ENCODE assay signal across 19 mouse cellular contexts in genomic region chr7:122466722-122467121, GRCm38 (mm10).
DNase-seq lines count a peak whose midpoint lies in the region; ATAC-seq lines count a peak whose summit lies in the region.
"Had no signal": no experiment of that assay in that cellular context is flagged by ENCODE, and none has a peak within 500 bp of the region (broad histone marks: within the 10 kb centered on the region; RNA-seq: fewer than 3 reads in every experiment).

No protein-coding gene starts in this region.

- DNase-seq in forebrain, embryonic 14.5 days (ENCODE audit: low spot score): no peak
- DNase-seq in hindbrain, embryonic 10.5 days (ENCODE audit: low spot score): no peak
- no peak for DNase-seq in limb, embryonic 10.5 days (ENCODE audit: low spot score)
- DNase-seq: cerebellum, adult 9-10 months; gastrocnemius, adult 2 months; gastrocnemius, postnatal 14 days; heart, adult 11 months; kidney, adult 11 months had no signal

- no peak overlapping the region for H3K4me2 ChIP-seq in forebrain, embryonic 14.5 days (ENCODE audit: low read length)
- no peak overlapping the region for H3K4me2 ChIP-seq in forebrain, embryonic 15.5 days (replicated peaks)
- no peak overlapping the region for H3K4me2 ChIP-seq in hindbrain, embryonic 15.5 days
- no peak overlapping the region for H3K4me2 ChIP-seq in limb, embryonic 13.5 days (replicated peaks)
- H3K4me2 ChIP-seq: heart, embryonic 13.5 days; hindbrain, embryonic 14.5 days had no signal

- no peaks in the 10 kb centered on the region for H3K36me3 ChIP-seq in forebrain, embryonic 14.5 days (ENCODE audit: control insufficient read depth, insufficient read depth, low read length)
- H3K36me3 ChIP-seq in forebrain, embryonic 15.5 days: no peaks in the 10 kb centered on the region
- no peaks in the 10 kb centered on the region for H3K36me3 ChIP-seq in hindbrain, embryonic 15.5 days
- H3K36me3 ChIP-seq in hindbrain, embryonic 10.5 days: no peaks in the 10 kb centered on the region
- no peaks in the 10 kb centered on the region for H3K36me3 ChIP-seq in limb, embryonic 13.5 days
- H3K36me3 ChIP-seq in limb, embryonic 10.5 days: no peaks in the 10 kb centered on the region
- H3K36me3 ChIP-seq: forebrain, embryonic 10.5 days; G1E; heart, embryonic 13.5 days had no signal

- H3K27ac ChIP-seq in forebrain, embryonic 14.5 days (ENCODE audit: low read depth, low read length): no peak overlapping the region
- no peak overlapping the region for H3K27ac ChIP-seq in forebrain, embryonic 15.5 days (replicated peaks)
- H3K27ac ChIP-seq in hindbrain, embryonic 15.5 days (replicated peaks): no peak overlapping the region
- H3K27ac ChIP-seq in hindbrain, embryonic 10.5 days: no peak overlapping the region
- H3K27ac ChIP-seq in limb, embryonic 13.5 days: no peak overlapping the region
- H3K27ac ChIP-seq in limb, embryonic 10.5 days: no peak overlapping the region
- H3K27ac ChIP-seq: forebrain, embryonic 10.5 days; gastrocnemius, adult 2 months; heart, embryonic 13.5 days; hindbrain, embryonic 14.5 days had no signal

- H3K4me1 ChIP-seq in forebrain, embryonic 14.5 days (ENCODE audit: control insufficient read depth, insufficient read depth, low read length): no peaks in the 10 kb centered on the region
- H3K4me1 ChIP-seq in forebrain, embryonic 15.5 days: no peaks in the 10 kb centered on the region
- no peaks in the 10 kb centered on the region for H3K4me1 ChIP-seq in hindbrain, embryonic 15.5 days (replicated peaks)
- no peaks in the 10 kb centered on the region for H3K4me1 ChIP-seq in hindbrain, embryonic 10.5 days (replicated peaks)
- H3K4me1 ChIP-seq in limb, embryonic 13.5 days: no peaks in the 10 kb centered on the region
- H3K4me1 ChIP-seq in limb, embryonic 10.5 days: no peaks in the 10 kb centered on the region

- H3K4me3 ChIP-seq in forebrain, embryonic 14.5 days (ENCODE audit: low read depth, low read length): no peak overlapping the region
- H3K4me3 ChIP-seq in forebrain, embryonic 15.5 days: no peak overlapping the region
- H3K4me3 ChIP-seq in hindbrain, embryonic 15.5 days: no peak overlapping the region
- no peak overlapping the region for H3K4me3 ChIP-seq in hindbrain, embryonic 10.5 days
- no peak overlapping the region for H3K4me3 ChIP-seq in limb, embryonic 13.5 days
- no peak overlapping the region for H3K4me3 ChIP-seq in limb, embryonic 10.5 days
- H3K4me3 ChIP-seq: forebrain, embryonic 10.5 days; gastrocnemius, adult 2 months; heart, embryonic 13.5 days had no signal

- ATAC-seq in forebrain, embryonic 14.5 days: 0 out of 2 replicates have a peak, but pooled peaks have one; percentile 15
- no peak for ATAC-seq in forebrain, embryonic 15.5 days (replicated peaks)
- peak; percentile 28; the same call in 1 of the 2 replicates for ATAC-seq in hindbrain, embryonic 15.5 days (ENCODE audit: low FRiP score, low read depth)
- ATAC-seq in limb, embryonic 13.5 days (ENCODE audit: low FRiP score, low read depth): peak; percentile 19; the same call in 1 of the 2 replicates
- ATAC-seq: forebrain, postnatal 0 days; inflammation-experienced regulatory T-cells, adult 6 months; Patski had no signal

- no peak overlapping the region for H3K9ac ChIP-seq in forebrain, embryonic 14.5 days (ENCODE audit: low read length)
- H3K9ac ChIP-seq in forebrain, embryonic 15.5 days (replicated peaks): no peak overlapping the region
- no peak overlapping the region for H3K9ac ChIP-seq in hindbrain, embryonic 15.5 days
- no peak overlapping the region for H3K9ac ChIP-seq in limb, embryonic 13.5 days
- H3K9ac ChIP-seq: forebrain, postnatal 0 days; heart, embryonic 13.5 days; hindbrain, embryonic 14.5 days had no signal

- no peaks in the 10 kb centered on the region for H3K9me3 ChIP-seq in forebrain, embryonic 14.5 days (replicated peaks; ENCODE audit: control insufficient read depth, low read length)
- H3K9me3 ChIP-seq in forebrain, embryonic 15.5 days: no peaks in the 10 kb centered on the region
- H3K9me3 ChIP-seq in hindbrain, embryonic 15.5 days: no peaks in the 10 kb centered on the region
- no peaks in the 10 kb centered on the region for H3K9me3 ChIP-seq in hindbrain, embryonic 10.5 days
- H3K9me3 ChIP-seq in limb, embryonic 13.5 days: no peaks in the 10 kb centered on the region
- H3K9me3 ChIP-seq in limb, embryonic 10.5 days (replicated peaks): no peaks in the 10 kb centered on the region
- H3K9me3 ChIP-seq: forebrain, embryonic 10.5 days; heart, embryonic 13.5 days had no signal

- H3K27me3 ChIP-seq in forebrain, embryonic 14.5 days (replicated peaks; ENCODE audit: control insufficient read depth, insufficient read depth, low read length): no peaks in the 10 kb centered on the region
- 0 out of 2 replicates have a peak, but pooled peaks cover 6% of the 10 kb centered on the region for H3K27me3 ChIP-seq in forebrain, embryonic 15.5 days
- no peaks in the 10 kb centered on the region for H3K27me3 ChIP-seq in hindbrain, embryonic 15.5 days
- H3K27me3 ChIP-seq in hindbrain, embryonic 10.5 days (ENCODE audit: insufficient read depth, poor library complexity, severe bottlenecking): peaks cover 4% of the 10 kb centered on the region; the same call in 1 of the 2 replicates
- H3K27me3 ChIP-seq in limb, embryonic 13.5 days: 0 out of 2 replicates have a peak, but pooled peaks cover 6% of the 10 kb centered on the region
- no peaks in the 10 kb centered on the region for H3K27me3 ChIP-seq in limb, embryonic 10.5 days (ENCODE audit: low read depth, poor library complexity, severe bottlenecking)
- H3K27me3 ChIP-seq: CH12.LX had no signal

- 89% methylated on average over 2 of the region's 2 CpGs for WGBS in forebrain, embryonic 14.5 days
- 88% methylated on average over 2 of the region's 2 CpGs for WGBS in forebrain, embryonic 15.5 days
- 88% methylated on average over 2 of the region's 2 CpGs for WGBS in hindbrain, embryonic 15.5 days
- WGBS in hindbrain, embryonic 10.5 days: 85% methylated on average over 2 of the region's 2 CpGs
- WGBS in limb, embryonic 13.5 days: 84% methylated on average over 2 of the region's 2 CpGs
- 91% methylated on average over 2 of the region's 2 CpGs for WGBS in limb, embryonic 10.5 days
